Mouse (Mus musculus) c-Kit-negative CD71-positive TER-119-positive erythroid progenitor cells, embryonic 14.5 days (primary cell): ENCODE measurements around the gene Gm4778.
"Not testable (repeated sequence)": the region's sequence is repeated elsewhere in the genome, so short reads cannot be mapped to it uniquely, and the experiment has no call there.

Source experiments
- DNase-seq: peaks from one replicate; pipeline ENCODE4 v3.0.0-alpha.2; 2013; ENCODE audit warnings: low read depth, low spot score

Gm4778 gene

DNA sequence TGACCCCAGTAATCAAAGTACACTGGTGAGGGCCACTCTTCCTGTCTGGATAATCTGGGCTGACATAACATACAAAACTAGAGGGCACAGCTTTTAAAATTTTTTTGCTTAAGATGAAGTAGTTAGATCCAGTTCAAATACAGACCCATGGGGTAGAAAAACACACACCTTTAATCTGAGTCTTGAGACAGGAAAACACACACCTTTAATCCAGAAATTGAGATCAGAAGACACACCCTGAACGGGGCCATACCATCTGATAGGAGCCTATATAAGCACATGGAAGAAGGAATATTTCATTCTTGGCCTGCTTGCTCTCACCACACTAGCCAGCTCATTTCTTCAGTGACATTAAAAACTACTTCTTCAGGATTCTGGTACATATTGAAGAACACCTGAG lies at the start of gene Gm4778:
Gene Gm4778, plus strand, starts transcription at position 301 of the 400 bp plus-strand sequence.
- not testable (repeated sequence) for DNase-seq

DNA sequence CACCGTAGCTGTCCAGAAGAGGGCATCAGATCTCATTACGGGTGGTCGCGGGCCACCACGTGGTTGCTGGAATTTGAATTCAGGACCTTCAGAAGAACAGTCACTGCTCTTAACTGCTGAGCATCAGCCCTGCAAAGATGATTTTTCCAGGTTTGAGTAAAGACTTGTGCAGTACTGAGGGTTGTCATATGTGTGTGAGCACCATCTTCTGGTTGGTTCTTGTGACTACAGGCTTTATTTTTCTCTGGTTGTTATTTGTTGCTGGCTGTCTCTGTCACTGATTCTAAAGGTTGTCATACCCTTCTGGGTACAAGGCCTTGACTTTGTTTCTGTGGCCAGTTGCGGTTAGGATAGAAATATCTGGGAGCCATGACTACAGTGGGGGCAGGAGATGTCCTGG lies 3.2 kb upstream of the Gm4778 start:
- DNase-seq = no peak

GRCm38 (mm10) chr3:94275991-94276390 lies 12.2 kb downstream of the Gm4778 start:
- no peak for DNase-seq

- DNase-seq = no peak
Observed at GRCm38 (mm10) chr3:94305457-94305856, 41.6 kb downstream of the Gm4778 start.

DNA sequence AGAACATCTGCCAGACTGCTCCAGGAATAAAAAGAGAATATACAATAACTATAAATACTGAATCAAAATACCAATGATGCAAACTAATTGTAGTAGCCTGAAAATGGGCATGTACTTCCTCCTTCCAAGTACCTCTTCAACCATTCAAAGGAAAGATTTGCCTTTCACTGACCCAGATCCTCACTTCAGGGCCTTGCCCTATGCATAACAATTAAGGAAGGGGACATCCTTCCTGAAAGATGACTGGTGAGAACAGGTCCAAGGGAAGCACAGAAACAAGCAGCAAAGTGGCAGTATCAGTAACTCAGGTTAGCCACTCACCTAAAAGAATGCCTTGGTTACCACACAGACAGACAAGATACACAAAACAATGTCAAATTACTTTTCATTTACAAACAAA lies 43.1 kb downstream of the Gm4778 start:
- no peak for DNase-seq

DNA sequence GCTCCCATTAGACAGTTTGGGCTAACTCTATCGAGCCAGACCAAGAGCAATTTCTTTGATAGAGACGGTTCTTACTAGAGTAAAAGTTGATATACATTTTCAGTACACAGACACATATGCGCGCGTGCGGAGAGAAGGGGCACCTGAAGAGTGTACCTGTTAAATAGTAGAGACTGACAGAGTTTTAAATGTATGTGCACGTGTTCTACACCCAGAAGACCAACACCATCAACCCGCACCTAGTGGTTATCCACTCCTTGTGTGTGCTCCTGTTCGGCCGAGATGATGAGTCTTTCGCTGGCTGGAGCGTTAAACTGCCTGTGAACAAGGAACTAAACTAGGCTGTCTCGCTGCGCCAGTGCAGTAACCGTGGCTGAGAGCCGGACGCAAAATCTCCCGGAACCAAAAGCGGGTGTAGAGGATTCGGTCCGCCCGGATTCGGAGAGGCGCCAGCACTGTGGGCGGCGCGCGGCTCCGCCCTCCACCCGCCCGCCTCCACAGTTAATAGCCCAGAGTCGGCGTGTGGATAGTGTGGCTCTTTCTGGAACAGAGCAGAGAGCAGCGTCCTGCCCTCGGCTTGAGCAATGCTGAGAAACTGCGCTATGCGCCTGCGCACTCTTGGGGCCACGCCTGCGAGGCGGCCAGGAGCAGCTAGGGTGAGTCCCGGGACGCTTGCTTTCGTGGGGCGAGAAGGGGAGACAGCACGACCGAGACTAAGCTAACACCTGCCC lies 46.0 kb downstream of the Gm4778 start, which contains the start of gene Them4:
Gene Them4, plus strand, starts transcription at position 457 of the 731 bp plus-strand sequence.
- DNase-seq = peak; percentile 50

- no peak for DNase-seq
Observed at GRCm38 (mm10) chr3:94310491-94310890, 46.7 kb downstream of the Gm4778 start.

GRCm38 (mm10) chr3:94310911-94311310 lies 47.1 kb downstream of the Gm4778 start:
- no peak for DNase-seq

DNA sequence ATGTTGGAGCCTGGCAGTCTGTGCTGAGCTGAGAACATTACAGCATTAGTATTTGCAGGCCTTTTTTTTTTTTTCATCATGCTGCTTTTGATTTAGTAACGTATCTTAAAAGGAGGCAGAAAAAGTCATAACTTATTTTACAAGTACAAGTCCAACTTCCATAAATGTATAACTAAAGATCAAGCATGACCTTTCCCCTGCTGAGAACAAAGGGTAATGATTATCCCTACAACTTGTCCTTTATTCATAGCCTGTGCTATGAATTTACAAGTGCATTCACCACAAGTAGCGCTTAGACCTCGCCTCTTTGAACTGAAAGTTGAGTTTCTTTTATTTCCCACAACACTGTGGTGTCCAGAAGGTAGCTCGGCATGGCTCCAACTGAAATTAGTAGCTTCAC lies 47.5 kb downstream of the Gm4778 start:
- no peak for DNase-seq
